Mouse (Mus musculus) thymus, adult 2 months (tissue): ENCODE results near the gene Dglucy.

Source experiments
- CTCF ChIP-seq: fragments of 200-500 bp; IDR thresholded peaks from 2 replicates; pipeline ENCODE4 v1.5.1; 2012; ENCODE audit warnings: mild to moderate bottlenecking, control low read depth, low read length, moderate library complexity, borderline replicate concordance; ENCODE audit not compliant: control insufficient read depth, poor library complexity, insufficient read depth; ENCODE audit errors: extremely low read depth
- POLR2A ChIP-seq: fragments of 200-500 bp; IDR thresholded peaks from 2 replicates; pipeline ENCODE4 v1.6.1; 2012; ENCODE audit warnings: mild to moderate bottlenecking, low read length, control low read depth, moderate library complexity; ENCODE audit not compliant: control insufficient read depth, poor library complexity, insufficient read depth; ENCODE audit errors: extremely low read depth

GRCm38 (mm10) chr12:100883168-100883567 lies 104.3 kb downstream of the Dglucy start:
- TF ChIP-seq CTCF (no peak), POLR2A (no peak)
